Mouse (Mus musculus): ENCODE data around the gene Plekhg3. TPM values are rescaled to one million over a fixed set of nuclear protein-coding genes. Genes with fewer than 3 reads are reported as not detected.

Plekhg3 gene
- polyA plus RNA-seq, 1 experiment from 2014 or later, result 0.93 TPM

DNA sequence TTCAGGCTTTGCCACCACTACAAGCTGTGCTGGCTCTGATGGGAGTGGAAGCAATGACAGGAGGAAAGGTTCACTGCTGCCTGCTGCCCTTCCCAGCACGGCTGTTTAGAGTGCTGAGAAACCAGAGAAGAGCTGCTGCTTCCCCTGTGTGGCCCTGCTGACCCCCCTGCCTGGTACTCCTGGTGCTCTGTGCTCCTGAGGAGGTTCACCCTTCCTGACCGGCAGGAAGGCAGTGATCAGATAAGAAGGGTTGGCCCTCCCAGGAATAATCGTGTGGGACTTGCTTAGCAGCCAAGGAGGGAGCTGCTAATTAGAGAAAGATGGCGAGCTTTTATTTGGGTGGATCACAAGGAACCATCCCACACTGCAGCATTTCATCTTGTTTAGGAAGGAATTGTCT, 15.8 kb upstream of the Plekhg3 start:
- ATAC-seq, result no peak
- H3K27ac ChIP-seq (ENCODE audit: low read length), result no peak overlapping the region
- WGBS, result 43% methylated on average over 4 of the region's 4 CpGs
- H3K4me2 ChIP-seq (ENCODE audit: low read length), result no peak overlapping the region
- H3K4me3 ChIP-seq (ENCODE audit: low read depth, low read length), result no peak overlapping the region
- no peaks in the 10 kb centered on the region for H3K4me1 ChIP-seq (ENCODE audit: control insufficient read depth, insufficient read depth, low read length)
- no peaks in the 10 kb centered on the region for H3K36me3 ChIP-seq (ENCODE audit: control insufficient read depth, insufficient read depth, low read length)
- H3K9ac ChIP-seq (ENCODE audit: low read depth, low read length), result no peak overlapping the region
- no peaks in the 10 kb centered on the region for H3K9me3 ChIP-seq (replicated peaks; ENCODE audit: control insufficient read depth, low read length, poor library complexity, severe bottlenecking)
- H3K27me3 ChIP-seq (ENCODE audit: control insufficient read depth, insufficient read depth, low read depth, low read length), result no peaks in the 10 kb centered on the region

DNA sequence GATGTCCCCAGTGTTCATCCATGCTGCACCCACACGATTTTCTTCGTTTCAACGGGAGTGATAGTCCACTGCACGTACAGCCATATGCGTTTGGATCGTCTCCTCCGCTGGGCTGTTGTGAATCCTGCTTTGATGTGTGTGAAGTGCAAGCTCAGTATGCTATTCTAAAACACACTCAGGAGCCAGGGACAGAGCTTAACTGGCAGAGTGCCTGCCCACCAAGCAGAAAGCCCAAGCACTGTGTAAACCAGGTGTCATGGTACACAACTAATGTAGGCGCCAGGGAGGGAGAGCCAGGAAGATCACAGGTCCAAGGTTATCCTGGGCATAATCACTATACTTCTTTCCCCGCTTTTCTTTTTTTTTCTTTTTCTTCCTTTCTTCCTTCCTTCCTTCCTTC, 12.7 kb upstream of the Plekhg3 start:
- no peaks in the 10 kb centered on the region for H3K4me1 ChIP-seq (ENCODE audit: control insufficient read depth, insufficient read depth, low read length)
- H3K27ac ChIP-seq (ENCODE audit: low read length), result no peak overlapping the region
- no peaks in the 10 kb centered on the region for H3K36me3 ChIP-seq (ENCODE audit: control insufficient read depth, insufficient read depth, low read length)
- 94% methylated on average over 9 of the region's 9 CpGs for WGBS
- ATAC-seq, result no peak
- H3K4me2 ChIP-seq (ENCODE audit: low read length), result no peak overlapping the region
- no peak overlapping the region for H3K4me3 ChIP-seq (ENCODE audit: low read depth, low read length)
- H3K9me3 ChIP-seq (replicated peaks; ENCODE audit: control insufficient read depth, low read length, poor library complexity, severe bottlenecking), result no peaks in the 10 kb centered on the region
- no peaks in the 10 kb centered on the region for H3K27me3 ChIP-seq (ENCODE audit: control insufficient read depth, insufficient read depth, low read depth, low read length)
- no peak overlapping the region for H3K9ac ChIP-seq (ENCODE audit: low read depth, low read length)

DNA sequence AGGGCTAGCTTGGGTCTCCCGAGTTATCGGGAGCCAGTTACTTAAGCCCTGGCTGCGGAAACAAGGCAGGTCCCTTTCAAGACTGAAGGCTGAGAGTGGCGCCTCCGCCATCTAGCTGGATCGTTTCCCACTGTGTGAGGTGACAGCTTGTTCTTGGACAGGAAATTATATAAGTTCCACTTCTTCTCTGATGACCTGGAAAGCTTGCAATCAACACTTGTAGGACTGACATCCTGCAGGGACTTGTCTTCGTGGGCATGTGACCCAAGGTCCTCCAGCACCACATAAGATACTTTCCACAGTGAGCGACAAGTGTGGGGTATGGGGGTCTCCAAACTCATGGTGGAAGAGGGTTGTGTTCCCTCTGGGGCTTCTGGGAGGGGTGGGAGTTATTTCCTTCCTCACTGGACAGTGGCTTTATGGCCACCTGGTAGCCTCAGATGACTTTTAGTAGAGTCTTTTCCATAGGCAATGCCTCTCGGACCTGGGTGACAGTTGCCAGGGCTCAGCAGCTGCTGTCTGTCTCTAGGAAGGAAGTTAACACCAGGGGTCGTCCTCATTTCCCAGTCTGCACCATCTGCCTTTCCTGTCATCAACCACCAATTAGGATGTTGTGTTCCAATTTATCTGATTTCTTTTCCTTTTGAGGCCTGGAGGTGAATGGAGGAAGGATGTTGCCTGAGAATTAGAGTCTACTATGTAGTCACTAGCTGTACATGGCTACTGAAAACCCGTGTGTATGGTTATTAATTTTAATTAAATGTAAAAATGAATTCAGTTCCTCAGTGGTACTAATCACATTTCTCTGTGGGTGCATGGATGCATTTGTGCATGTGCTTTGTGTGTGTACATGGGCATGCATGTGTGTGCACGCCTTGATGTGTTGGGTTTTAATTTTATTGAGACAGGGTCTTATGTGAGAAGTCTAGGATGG, 11.5 kb upstream of the Plekhg3 start:
- 89% methylated on average over 12 of the region's 12 CpGs for WGBS
- H3K27ac ChIP-seq (ENCODE audit: low read length), result no peak overlapping the region
- H3K4me3 ChIP-seq (ENCODE audit: low read depth, low read length), result no peak overlapping the region
- ATAC-seq, result no peak
- no peak overlapping the region for H3K9ac ChIP-seq (ENCODE audit: low read depth, low read length)
- no peaks in the 10 kb centered on the region for H3K4me1 ChIP-seq (ENCODE audit: control insufficient read depth, insufficient read depth, low read length)
- H3K36me3 ChIP-seq (ENCODE audit: control insufficient read depth, insufficient read depth, low read length), result no peaks in the 10 kb centered on the region
- H3K9me3 ChIP-seq (replicated peaks; ENCODE audit: control insufficient read depth, low read length, poor library complexity, severe bottlenecking), result no peaks in the 10 kb centered on the region
- no peaks in the 10 kb centered on the region for H3K27me3 ChIP-seq (ENCODE audit: control insufficient read depth, insufficient read depth, low read depth, low read length)
- no peak overlapping the region for H3K4me2 ChIP-seq (ENCODE audit: low read length)

DNA sequence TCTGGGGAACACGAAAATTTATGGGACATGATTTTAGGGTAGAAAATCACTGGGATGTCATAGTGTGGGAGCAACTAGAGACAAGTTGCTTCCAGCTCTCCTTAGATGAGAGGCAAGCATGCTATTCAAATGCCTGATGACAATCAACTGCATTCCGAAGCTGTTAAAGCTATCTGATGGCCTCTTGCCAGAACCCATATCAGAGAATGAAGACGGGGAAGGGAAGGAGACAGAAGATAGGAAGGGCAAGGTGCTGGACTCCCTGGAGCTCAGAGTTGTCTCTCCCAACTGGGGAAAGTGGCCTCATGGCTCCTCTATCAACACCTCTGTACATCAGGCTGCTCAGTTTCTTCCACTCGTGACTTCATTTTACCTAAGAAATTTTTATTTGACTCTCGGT, 7.0 kb upstream of the Plekhg3 start:
- Histone ChIP-seq H3K9ac (ENCODE audit: low read depth, low read length) (no peak overlapping the region), H3K4me2 (ENCODE audit: low read length) (no peak overlapping the region), H3K9me3 (replicated peaks; ENCODE audit: control insufficient read depth, low read length, poor library complexity, severe bottlenecking) (no peaks in the 10 kb centered on the region), H3K4me3 (ENCODE audit: low read depth, low read length) (no peak overlapping the region), H3K4me1 (ENCODE audit: control insufficient read depth, insufficient read depth, low read length) (no peaks in the 10 kb centered on the region), H3K27ac (ENCODE audit: low read length) (no peak overlapping the region), H3K36me3 (ENCODE audit: control insufficient read depth, insufficient read depth, low read length) (no peaks in the 10 kb centered on the region), H3K27me3 (ENCODE audit: control insufficient read depth, insufficient read depth, low read depth, low read length) (peaks cover 4% of the 10 kb centered on the region)
- no peak for ATAC-seq
- WGBS, result 81% methylated on average over 5 of the region's 5 CpGs

DNA sequence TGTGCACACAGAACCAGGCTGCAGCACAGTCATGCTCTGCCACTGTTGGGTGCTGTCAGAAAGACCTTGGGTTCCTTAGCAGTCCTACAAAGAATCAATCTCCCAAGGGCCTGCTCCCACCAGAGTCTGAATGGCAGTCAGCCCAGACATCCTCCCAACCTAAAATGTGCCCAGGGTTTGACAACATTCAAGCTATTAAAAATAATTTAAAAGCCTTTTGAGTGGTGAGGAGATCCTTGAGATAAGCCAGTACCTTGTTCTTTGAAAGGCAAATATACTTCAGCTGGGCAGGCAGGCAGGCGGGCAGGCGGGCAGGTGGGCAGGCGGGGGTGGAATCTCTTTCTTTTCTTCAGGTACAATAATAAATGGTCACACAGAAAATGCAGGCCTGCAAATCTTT, 5.8 kb upstream of the Plekhg3 start:
- peaks cover 4% of the 10 kb centered on the region for H3K27me3 ChIP-seq (ENCODE audit: control insufficient read depth, insufficient read depth, low read depth, low read length)
- 96% methylated on average over 3 of the region's 3 CpGs for WGBS
- H3K4me1 ChIP-seq (ENCODE audit: control insufficient read depth, insufficient read depth, low read length), result no peaks in the 10 kb centered on the region
- no peaks in the 10 kb centered on the region for H3K36me3 ChIP-seq (ENCODE audit: control insufficient read depth, insufficient read depth, low read length)
- H3K27ac ChIP-seq (ENCODE audit: low read length), result no peak overlapping the region
- no peak overlapping the region for H3K9ac ChIP-seq (ENCODE audit: low read depth, low read length)
- no peak for ATAC-seq
- no peak overlapping the region for H3K4me3 ChIP-seq (ENCODE audit: low read depth, low read length)
- H3K9me3 ChIP-seq (replicated peaks; ENCODE audit: control insufficient read depth, low read length, poor library complexity, severe bottlenecking), result no peaks in the 10 kb centered on the region
- H3K4me2 ChIP-seq (ENCODE audit: low read length), result no peak overlapping the region

DNA sequence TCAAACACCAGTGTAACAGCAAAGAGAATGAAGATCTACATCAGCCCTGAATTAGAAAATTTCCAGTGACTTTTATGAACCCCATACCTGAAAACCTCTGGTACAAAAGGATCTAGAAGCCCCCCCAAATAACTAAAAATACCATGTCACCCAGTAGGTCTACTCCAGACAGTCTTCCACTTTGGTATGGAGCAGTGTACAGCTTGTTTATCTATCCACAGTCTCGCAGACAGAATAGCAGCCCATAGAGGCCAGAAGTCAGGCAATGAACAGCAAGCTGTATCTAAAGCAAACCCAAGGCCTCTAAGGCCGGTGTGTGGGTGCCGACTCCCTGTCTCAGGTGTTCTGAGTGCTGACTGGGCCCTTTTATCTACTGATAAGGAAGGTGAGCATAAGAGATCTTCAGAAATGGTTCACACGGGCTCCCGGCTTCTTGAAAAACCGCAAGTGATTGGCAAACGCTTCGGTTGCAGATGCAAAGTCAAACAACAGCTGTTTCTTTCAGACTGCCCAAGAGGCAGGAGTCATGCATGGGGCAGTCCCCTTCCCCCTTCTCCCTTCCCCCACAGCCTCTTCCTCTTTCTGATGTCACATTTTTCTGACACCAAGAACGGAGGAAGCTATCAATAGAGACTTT, 3.3 kb upstream of the Plekhg3 start:
- Histone ChIP-seq H3K4me2 (ENCODE audit: low read length) (no peak overlapping the region), H3K4me1 (ENCODE audit: control insufficient read depth, insufficient read depth, low read length) (no peaks in the 10 kb centered on the region), H3K9me3 (replicated peaks; ENCODE audit: control insufficient read depth, low read length, poor library complexity, severe bottlenecking) (no peaks in the 10 kb centered on the region), H3K9ac (ENCODE audit: low read depth, low read length) (no peak overlapping the region), H3K27ac (ENCODE audit: low read length) (no peak overlapping the region), H3K4me3 (ENCODE audit: low read depth, low read length) (no peak overlapping the region), H3K36me3 (ENCODE audit: control insufficient read depth, insufficient read depth, low read length) (no peaks in the 10 kb centered on the region), H3K27me3 (ENCODE audit: control insufficient read depth, insufficient read depth, low read depth, low read length) (peaks cover 28% of the 10 kb centered on the region)
- no peak for ATAC-seq
- 75% methylated on average over 9 of the region's 9 CpGs for WGBS

DNA sequence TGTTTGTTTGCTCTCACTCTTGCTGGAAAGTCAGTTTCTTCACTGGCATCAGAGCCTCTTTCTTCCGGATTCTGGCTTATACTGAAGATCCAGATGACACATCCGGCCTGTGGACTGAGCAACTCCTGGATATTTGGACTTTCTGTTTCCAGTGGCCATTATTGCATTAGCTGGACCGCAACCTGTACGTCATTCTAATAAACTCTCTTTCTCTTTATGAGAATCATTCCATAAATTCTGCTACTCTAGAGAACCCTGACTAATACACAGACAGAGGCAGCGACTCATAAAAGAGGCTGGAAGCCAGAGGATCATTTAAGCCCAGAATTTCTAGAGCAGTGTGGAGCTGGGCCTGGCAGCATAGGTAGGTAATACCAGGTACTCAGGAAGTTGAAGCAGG, 1.9 kb upstream of the Plekhg3 start:
- H3K4me1 ChIP-seq (ENCODE audit: control insufficient read depth, insufficient read depth, low read length), result peaks cover 8% of the 10 kb centered on the region
- no peak overlapping the region for H3K4me3 ChIP-seq (ENCODE audit: low read depth, low read length)
- H3K4me2 ChIP-seq (ENCODE audit: low read length), result no peak overlapping the region
- no peak for ATAC-seq
- no peak overlapping the region for H3K9ac ChIP-seq (ENCODE audit: low read depth, low read length)
- H3K36me3 ChIP-seq (ENCODE audit: control insufficient read depth, insufficient read depth, low read length), result no peaks in the 10 kb centered on the region
- no peaks in the 10 kb centered on the region for H3K9me3 ChIP-seq (replicated peaks; ENCODE audit: control insufficient read depth, low read length, poor library complexity, severe bottlenecking)
- H3K27ac ChIP-seq (ENCODE audit: low read length), result no peak overlapping the region
- peaks cover 32% of the 10 kb centered on the region for H3K27me3 ChIP-seq (ENCODE audit: control insufficient read depth, insufficient read depth, low read depth, low read length)
- 92% methylated on average over 5 of the region's 5 CpGs for WGBS

DNA sequence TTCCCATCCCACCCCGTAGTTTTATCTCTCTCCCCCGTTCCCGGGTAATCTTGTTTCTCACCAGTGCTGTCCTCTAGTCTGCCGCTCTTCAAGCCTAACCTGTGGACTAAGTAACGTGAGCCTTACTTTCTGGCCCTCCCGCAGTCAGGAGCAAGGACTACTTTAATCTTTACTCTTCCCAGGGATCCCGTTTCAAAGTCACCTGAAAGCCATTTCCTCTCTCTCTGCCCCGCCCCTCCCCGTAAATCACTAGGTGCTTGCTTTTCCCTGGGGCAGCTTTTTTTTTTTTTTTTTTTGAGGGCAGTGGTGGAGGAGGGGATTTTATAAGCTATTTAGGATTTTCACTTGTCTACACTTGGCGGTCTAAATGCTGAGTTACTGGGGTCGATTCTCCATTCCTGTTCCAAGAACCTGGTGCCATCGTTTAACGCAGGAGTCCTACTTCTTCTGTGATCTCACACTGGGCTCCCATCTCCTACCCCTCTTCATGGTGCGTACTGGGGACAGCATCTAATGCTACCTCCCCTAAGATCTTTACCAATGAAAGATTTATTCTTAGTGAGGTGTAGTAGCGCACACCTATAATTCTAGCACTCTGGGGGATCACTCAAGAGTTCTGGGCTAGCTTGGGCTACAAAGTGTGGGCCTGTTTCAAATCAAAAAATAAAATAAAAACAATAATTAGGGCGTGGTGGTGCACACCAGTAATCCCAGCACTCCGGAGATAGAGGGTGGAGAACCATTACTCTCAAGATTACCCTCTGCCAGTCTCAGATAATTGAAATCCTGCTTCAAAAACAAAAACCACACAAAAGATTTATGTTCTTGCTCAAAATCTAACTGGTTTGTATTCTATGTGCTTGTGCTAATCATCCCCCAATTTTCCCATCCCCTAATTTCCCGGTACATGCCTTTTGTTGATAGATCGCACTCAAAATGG, 1.6 kb downstream of the Plekhg3 start:
- WGBS, result 3% methylated on average over 19 of the region's 19 CpGs
- Histone ChIP-seq H3K4me3 (ENCODE audit: low read depth, low read length) (peak overlapping the region; percentile 56), H3K27me3 (ENCODE audit: control insufficient read depth, insufficient read depth, low read depth, low read length) (peaks cover 55% of the 10 kb centered on the region), H3K27ac (ENCODE audit: low read length) (no peak overlapping the region), H3K36me3 (ENCODE audit: control insufficient read depth, insufficient read depth, low read length) (no peaks in the 10 kb centered on the region), H3K4me2 (ENCODE audit: low read length) (peak overlapping the region; percentile 98), H3K4me1 (ENCODE audit: control insufficient read depth, insufficient read depth, low read length) (peaks cover 8% of the 10 kb centered on the region), H3K9me3 (replicated peaks; ENCODE audit: control insufficient read depth, low read length, poor library complexity, severe bottlenecking) (no peaks in the 10 kb centered on the region), H3K9ac (ENCODE audit: low read depth, low read length) (no peak overlapping the region)
- no peak for ATAC-seq

All from midbrain, embryonic 16.5 days (tissue).